Mouse (Mus musculus) left cerebral cortex, postnatal 14 days (tissue): ENCODE results near the gene Zfp760. TPM values are rescaled to one million over a fixed set of nuclear protein-coding genes. Genes with fewer than 3 reads are reported as not detected.

Source experiments
- total RNA-seq, 2 experiments: library from RNA; stranded (reverse); gene quantifications; 2 replicates each; pipeline ENCODE4 v1.2.3; 2021

The Zfp760 gene
- total RNA-seq, 2 experiments from 2014 or later: 7.8 TPM

Other genes with a start within 250 kb of the Zfp760 start
- 1 to 10 TPM; 3.3 to 3.8 TPM for gene Zfp53, start 218.7 kb upstream of the Zfp760 start, total RNA-seq
- gene Zfp52, start 172.2 kb upstream of the Zfp760 start, total RNA-seq: 1 to 10 TPM; 6.0 to 6.2 TPM
- gene Zfp948, start 140.7 kb upstream of the Zfp760 start, total RNA-seq: 10 to 100 TPM; 12.3 to 14.1 TPM
- gene Zfp983, start 57.1 kb upstream of the Zfp760 start, total RNA-seq: 10 to 100 TPM in 1 of 2 experiments, 1 to 10 TPM in 1; 8.8 to 11.2 TPM
- 1 to 10 TPM in 1 of 2 experiments, not detected in 1; 5.8 TPM for gene Gm10226, start 15.9 kb upstream of the Zfp760 start, total RNA-seq
- 1 to 10 TPM; 2.7 to 4.7 TPM for gene Zfp229, start 23.1 kb downstream of the Zfp760 start, total RNA-seq
- gene Zfp820, start 138.0 kb downstream of the Zfp760 start, total RNA-seq: under 1 TPM; 0.55 to 0.97 TPM
- gene Zfp995, start 202.2 kb downstream of the Zfp760 start, total RNA-seq: 1 to 10 TPM; 3.4 to 4.1 TPM